Mouse (Mus musculus) lung, postnatal 0 days (tissue): ENCODE data around the gene Gm28044. TPM values are rescaled to one million over a fixed set of nuclear protein-coding genes. Genes with fewer than 3 reads are reported as not detected.
A peak's percentile ranks its signal among the peaks of the same experiment; 100 is the strongest.
"Not testable (repeated sequence)": the region's sequence is repeated elsewhere in the genome, so short reads cannot be mapped to it uniquely, and the experiment has no call there.

Source experiments
- ATAC-seq: fragments of 200-750 bp; cut with Nextera tagmentation; 2 replicates; pipeline ENCODE4 v1.8.0; 2017; ENCODE audit warnings: moderate library complexity
- DNase-seq: peaks from one replicate; pipeline ENCODE4 v3.0.0-alpha.2; 2016; ENCODE audit warnings: low spot score
- H3K27ac ChIP-seq: fragments of 300-500 bp; sonication (generic); 2 replicates; pipeline ENCODE4 v1.5.1; 2014; ENCODE audit warnings: antibody characterized with exemption, mild to moderate bottlenecking, low read length, mixed read lengths
- H3K27me3 ChIP-seq: fragments of 300-500 bp; sonication (generic); replicated peaks from 2 replicates; pipeline ENCODE4 v1.6.1; 2014; ENCODE audit warnings: low read length, mixed read lengths; ENCODE audit not compliant: insufficient read depth
- H3K36me3 ChIP-seq: fragments of 300-500 bp; sonication (generic); 2 replicates; pipeline ENCODE4 v1.6.1; 2014; ENCODE audit warnings: low read length, mixed read lengths; ENCODE audit not compliant: insufficient read depth
- H3K4me1 ChIP-seq: fragments of 300-500 bp; sonication (generic); 2 replicates; pipeline ENCODE4 v1.6.1; 2014; ENCODE audit warnings: antibody characterized with exemption, low read depth, low read length, mixed read lengths; ENCODE audit not compliant: insufficient read depth
- H3K4me2 ChIP-seq: fragments of 300-500 bp; sonication (generic); replicated peaks from 2 replicates; pipeline ENCODE4 v1.6.1; 2014; ENCODE audit warnings: low read depth, mild to moderate bottlenecking, low read length, moderate library complexity, mixed read lengths
- H3K4me3 ChIP-seq: fragments of 300-500 bp; sonication (generic); 2 replicates; pipeline ENCODE4 v1.5.1; 2014; ENCODE audit warnings: low read depth, low read length
- H3K9ac ChIP-seq: fragments of 300-500 bp; sonication (generic); replicated peaks from 2 replicates; pipeline ENCODE4 v1.6.1; 2014; ENCODE audit warnings: low read depth, mild to moderate bottlenecking
- H3K9me3 ChIP-seq: fragments of 300-500 bp; sonication (generic); 2 replicates; pipeline ENCODE4 v1.6.1; 2016; ENCODE audit warnings: low read length, mixed read lengths
- CTCF ChIP-seq: IDR thresholded peaks from 2 replicates; pipeline ENCODE4 v1.5.1; 2016; ENCODE audit warnings: antibody characterized with exemption, mild to moderate bottlenecking
- EP300 ChIP-seq: IDR thresholded peaks from 2 replicates; pipeline ENCODE4 v1.6.1; 2016; ENCODE audit warnings: antibody characterized with exemption, mild to moderate bottlenecking, control low read depth
- WGBS: fragments of 180-500 bp; shearing (Covaris S2); extraction: QIAGEN DNeasy Blood & Tissue Kit; methylation state at CpG from one replicate; pipeline ENCODE4 v1.1.7; 2014; 5-methylcytosine and 5-hydroxymethylcytosine counted together
- polyA plus RNA-seq: library from polyadenylated mRNA; unstranded; fragments of >200 nt; fragmentation: Nextera tagmentation; extraction: Ambion mirVana; gene quantifications from 2 replicates; pipeline ENCODE4 v1.2.1, GENCODE M21; 2015

The Gm28044 gene
- polyA plus RNA-seq, 1 experiment from 2014 or later = not detected

DNA sequence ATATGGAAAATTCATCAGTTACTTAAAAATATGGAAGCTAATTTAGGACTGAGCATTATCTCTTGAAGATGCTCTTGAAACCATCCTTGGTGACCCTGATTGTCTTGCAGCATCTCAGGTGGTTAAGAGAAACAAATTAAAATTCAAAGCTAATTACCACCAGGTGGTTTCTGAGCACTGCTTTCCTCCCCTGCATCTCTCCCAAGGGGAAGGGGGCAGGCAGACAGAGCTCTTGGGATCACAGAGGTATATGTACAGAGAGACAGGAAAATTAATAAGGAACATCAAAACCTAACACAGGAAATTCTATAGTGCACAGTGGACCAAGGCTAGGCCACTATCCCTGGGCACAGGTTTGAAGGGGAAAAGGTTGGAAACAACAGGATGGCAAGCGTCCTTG is 27.5 kb downstream of the Gm28044 start:
- Histone ChIP-seq H3K4me2 (peak overlapping the region; percentile 75), H3K27ac (peak overlapping the region; percentile 72), H3K4me3 (peak overlapping the region; percentile 49), H3K27me3 (no peaks in the 10 kb centered on the region), H3K9ac (peak overlapping the region; percentile 44; the same call in 1 of the 2 replicates), H3K36me3 (no peaks in the 10 kb centered on the region), H3K4me1 (peaks cover 5% of the 10 kb centered on the region; the same call in 1 of the 2 replicates), H3K9me3 (no peaks in the 10 kb centered on the region)
- TF ChIP-seq CTCF = no peak
- TF ChIP-seq EP300 = no peak
- no peak for DNase-seq
- 41% methylated on average over 1 of the region's 1 CpGs for WGBS
- ATAC-seq = peak; percentile 11; the same call in 1 of the 2 replicates

DNA sequence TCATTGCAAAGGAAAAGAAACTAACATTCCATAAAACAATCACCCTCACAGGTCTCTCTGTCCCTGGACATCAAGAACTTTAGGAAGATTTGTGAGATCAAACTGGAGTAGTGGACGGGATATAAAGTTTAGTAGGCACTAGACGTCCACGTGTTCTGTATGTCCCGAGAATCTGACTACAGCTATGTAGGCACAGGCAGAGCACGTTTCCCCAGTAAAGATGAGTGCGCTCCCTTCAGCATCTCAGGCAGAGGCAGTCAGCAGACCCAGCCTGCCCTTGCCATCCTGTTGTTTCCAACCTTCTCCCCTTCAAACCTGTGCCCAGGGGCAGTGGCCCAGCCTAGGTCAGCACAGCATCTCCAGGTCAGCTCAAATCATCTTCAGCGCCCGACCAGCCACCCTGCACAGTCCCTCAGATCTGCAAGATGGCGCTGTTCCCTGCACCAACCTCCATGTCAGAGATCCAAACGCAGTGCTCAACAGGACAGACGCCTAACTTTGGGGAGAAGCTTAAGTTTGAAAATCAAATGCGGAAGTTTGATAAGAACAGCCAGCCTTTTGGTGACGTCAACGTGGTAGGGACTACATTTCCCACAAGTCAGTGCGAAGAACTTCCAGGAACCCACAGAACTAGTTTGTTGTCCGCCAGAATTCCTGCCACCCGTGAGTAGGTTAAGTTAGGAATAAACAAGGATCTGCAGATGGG is 28.2 kb downstream of the Gm28044 start, which contains the start of gene Zfp595:
TSS of gene Zfp595 (minus strand) at position 552 of the 706 bp plus-strand sequence.
- Histone ChIP-seq H3K4me2 (peak within 1 kb of the TSS; percentile 75), H3K27me3 (no peaks in the 10 kb centered on the region), H3K4me3 (peak within 1 kb of the TSS; percentile 49), H3K27ac (peak within 1 kb of the TSS; percentile 72), H3K36me3 (no peaks in the 10 kb centered on the region), H3K9me3 (no peaks in the 10 kb centered on the region), H3K4me1 (peaks cover 5% of the 10 kb centered on the region; the same call in 1 of the 2 replicates), H3K9ac (peak within 1 kb of the TSS; percentile 44; the same call in 1 of the 2 replicates)
- 9% methylated on average over 17 of the region's 17 CpGs for WGBS
- peak; percentile 96 for ATAC-seq
- TF ChIP-seq CTCF (peak; percentile 78), EP300 (peak; percentile 52)
- DNase-seq = peak; percentile 96

DNA sequence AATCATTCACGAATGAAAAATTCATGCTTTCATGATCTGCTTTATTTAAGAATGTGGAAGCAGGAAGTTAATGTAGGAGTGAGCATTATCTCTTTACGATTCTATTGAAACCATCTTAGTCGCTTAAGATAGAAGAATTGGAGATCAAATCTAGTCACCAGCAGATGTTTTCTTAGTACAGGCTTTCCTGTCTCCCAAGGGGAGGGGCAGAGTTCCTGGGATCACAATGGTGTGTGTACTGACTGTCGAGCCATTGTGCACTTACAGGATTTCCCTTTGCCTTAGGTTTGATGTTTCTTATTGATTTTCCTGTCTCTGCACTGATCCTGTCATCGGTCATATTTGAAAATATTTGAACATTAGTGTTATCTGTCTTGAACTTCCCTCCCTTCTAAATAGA is 53.6 kb downstream of the Gm28044 start:
- Histone ChIP-seq H3K36me3 (no peaks in the 10 kb centered on the region), H3K27me3 (no peaks in the 10 kb centered on the region), H3K27ac (no peak overlapping the region), H3K9ac (peak overlapping the region; percentile 60; the same call in 1 of the 2 replicates), H3K4me3 (peak overlapping the region; percentile 64), H3K4me2 (peak overlapping the region; percentile 84), H3K9me3 (no peaks in the 10 kb centered on the region), H3K4me1 (no peaks in the 10 kb centered on the region)
- WGBS = 23% methylated on average over 5 of the region's 5 CpGs
- ATAC-seq (peak; percentile 54), DNase-seq (peak; percentile 8)
- TF ChIP-seq EP300 (no peak), CTCF (no peak)

DNA sequence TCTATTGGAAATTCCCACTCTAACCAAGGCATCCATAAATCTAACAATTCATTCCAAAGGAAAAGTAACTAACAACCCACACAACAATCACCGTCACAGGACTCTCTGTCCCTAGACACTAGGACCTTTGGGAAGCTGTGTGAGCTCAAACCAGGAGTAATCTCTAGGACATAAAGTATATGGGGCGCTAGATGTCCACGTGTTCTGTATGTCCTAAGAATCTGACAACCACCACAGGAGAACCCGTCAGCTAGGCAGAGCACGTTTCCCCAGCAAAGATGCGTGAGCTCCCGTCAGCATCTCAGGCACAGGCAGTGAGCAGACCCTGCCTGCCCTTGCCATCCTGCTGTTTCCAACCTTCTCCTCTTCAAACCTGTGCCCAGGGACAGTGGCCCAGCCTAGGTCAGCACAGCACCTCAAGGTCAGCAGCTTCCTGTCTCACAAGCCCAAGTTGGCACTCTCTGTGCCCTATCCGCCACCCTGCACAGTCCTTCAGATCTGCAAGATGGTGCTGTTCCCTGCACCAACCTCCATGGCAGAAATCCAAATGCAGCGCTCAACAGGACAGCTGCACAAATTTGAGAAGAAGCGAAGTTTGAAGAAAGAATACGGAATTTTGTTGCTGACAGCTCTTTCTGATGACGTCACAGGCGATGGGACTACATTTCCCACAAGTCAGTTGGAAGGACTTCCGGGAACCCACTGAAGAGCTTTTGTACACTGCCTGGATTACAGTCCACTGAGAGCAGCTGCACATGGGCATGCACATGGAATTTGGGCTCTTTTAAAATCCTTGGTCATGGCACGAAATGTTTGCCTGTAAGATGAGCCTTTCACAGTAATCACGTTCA is 54.3 kb downstream of the Gm28044 start, which contains the start of gene Zfp457:
TSS of gene Zfp457 (minus strand) at position 664 of the 851 bp plus-strand sequence.
- no peaks in the 10 kb centered on the region for H3K27me3 ChIP-seq
- peak; percentile 7; the same call in 1 of the 2 replicates for TF ChIP-seq CTCF
- TF ChIP-seq EP300 = no peak
- no peaks in the 10 kb centered on the region for H3K4me1 ChIP-seq
- H3K4me3 ChIP-seq = peak within 1 kb of the TSS; percentile 64
- ATAC-seq (peak; percentile 98), DNase-seq (peak; percentile 96)
- 8% methylated on average over 16 of the region's 16 CpGs for WGBS
- no peaks in the 10 kb centered on the region for H3K9me3 ChIP-seq
- 0 out of 2 replicates have a peak within 1 kb of the TSS, but pooled peaks have one; percentile 27 for H3K27ac ChIP-seq
- no peaks in the 10 kb centered on the region for H3K36me3 ChIP-seq
- peak within 1 kb of the TSS; percentile 84 for H3K4me2 ChIP-seq
- H3K9ac ChIP-seq = peak within 1 kb of the TSS; percentile 60

DNA sequence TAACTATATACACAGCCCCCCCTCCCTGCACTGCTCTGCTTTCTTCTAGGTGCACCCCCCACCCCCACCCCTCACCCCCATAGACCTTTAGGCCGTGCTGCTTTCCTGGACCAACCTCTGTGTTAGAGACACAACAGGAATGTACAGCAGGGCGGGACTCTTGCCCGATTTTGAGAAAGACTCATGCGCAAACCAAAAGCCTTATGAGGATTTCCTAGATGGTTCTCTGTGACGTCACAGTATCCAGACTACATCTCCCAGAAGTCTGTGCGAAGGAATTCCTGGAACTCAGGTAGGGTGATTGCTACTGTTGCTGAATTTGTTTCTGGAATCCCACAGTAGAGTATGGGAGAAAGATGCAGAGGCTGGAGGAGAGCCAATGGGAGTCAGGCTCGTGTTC is 82.0 kb downstream of the Gm28044 start, which contains the start of gene Zfp458:
TSS of gene Zfp458 (minus strand) at position 153 of the 400 bp plus-strand sequence.
- H3K36me3 ChIP-seq = no peaks in the 10 kb centered on the region
- H3K27me3 ChIP-seq = no peaks in the 10 kb centered on the region
- no peak within 1 kb of the TSS for H3K4me3 ChIP-seq
- TF ChIP-seq CTCF (no peak), EP300 (no peak)
- peak; percentile 62 for DNase-seq
- peak; percentile 65 for ATAC-seq
- H3K4me2 ChIP-seq = no peak within 1 kb of the TSS
- no peaks in the 10 kb centered on the region for H3K4me1 ChIP-seq
- 36% methylated on average over 7 of the region's 7 CpGs for WGBS
- H3K9ac ChIP-seq = no peak within 1 kb of the TSS
- H3K27ac ChIP-seq = no peak within 1 kb of the TSS
- H3K9me3 ChIP-seq = no peaks in the 10 kb centered on the region

DNA sequence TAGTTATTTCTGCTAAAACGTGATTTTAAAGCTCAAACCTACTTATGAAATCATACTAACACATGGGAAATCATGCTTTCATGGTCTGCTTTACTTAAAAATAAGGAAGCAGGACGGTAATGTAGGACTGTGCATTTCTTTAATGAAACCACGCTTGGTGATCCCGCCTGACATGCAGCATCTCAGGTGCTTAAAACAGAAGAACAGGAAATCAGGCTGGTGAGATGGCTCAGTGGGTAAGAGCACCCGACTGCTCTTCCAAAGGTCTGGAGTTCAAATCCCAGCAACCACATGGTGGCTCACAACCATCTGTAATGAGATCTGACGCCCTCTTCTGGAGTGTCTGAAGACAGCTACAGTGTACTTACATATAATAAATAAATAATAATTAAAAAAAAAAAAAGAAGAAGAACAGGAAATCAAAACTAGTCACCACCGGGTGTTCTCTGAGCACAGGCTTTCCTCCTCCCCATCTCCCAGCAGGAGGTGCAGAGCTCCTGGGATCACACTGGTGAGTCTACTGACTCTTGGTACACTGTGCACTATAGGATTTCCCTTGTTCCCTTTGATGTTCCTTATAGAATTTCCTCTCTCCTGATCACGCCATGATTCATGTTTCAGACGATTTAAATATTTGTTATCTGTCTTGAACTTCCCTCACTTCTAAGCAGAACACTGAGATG is 90.8 kb downstream of the Gm28044 start:
- peak overlapping the region; percentile 68 for H3K4me2 ChIP-seq
- not testable (repeated sequence) for H3K27ac ChIP-seq, H3K9me3 ChIP-seq, H3K4me1 ChIP-seq, H3K27me3 ChIP-seq, H3K36me3 ChIP-seq, DNase-seq
- peak; percentile 37 for ATAC-seq
- peak overlapping the region; percentile 82 for H3K4me3 ChIP-seq
- peak overlapping the region; percentile 68; the same call in 1 of the 2 replicates for H3K9ac ChIP-seq
- WGBS = 35% methylated on average over 8 of the region's 9 CpGs
